Mouse (Mus musculus): ENCODE data around the gene Hoxa9. TPM values are rescaled to one million over a fixed set of nuclear protein-coding genes. Genes with fewer than 3 reads are reported as not detected.

Hoxa9 gene
- polyA plus RNA-seq, 1 experiment from 2014 or later: 0.11 TPM

DNA sequence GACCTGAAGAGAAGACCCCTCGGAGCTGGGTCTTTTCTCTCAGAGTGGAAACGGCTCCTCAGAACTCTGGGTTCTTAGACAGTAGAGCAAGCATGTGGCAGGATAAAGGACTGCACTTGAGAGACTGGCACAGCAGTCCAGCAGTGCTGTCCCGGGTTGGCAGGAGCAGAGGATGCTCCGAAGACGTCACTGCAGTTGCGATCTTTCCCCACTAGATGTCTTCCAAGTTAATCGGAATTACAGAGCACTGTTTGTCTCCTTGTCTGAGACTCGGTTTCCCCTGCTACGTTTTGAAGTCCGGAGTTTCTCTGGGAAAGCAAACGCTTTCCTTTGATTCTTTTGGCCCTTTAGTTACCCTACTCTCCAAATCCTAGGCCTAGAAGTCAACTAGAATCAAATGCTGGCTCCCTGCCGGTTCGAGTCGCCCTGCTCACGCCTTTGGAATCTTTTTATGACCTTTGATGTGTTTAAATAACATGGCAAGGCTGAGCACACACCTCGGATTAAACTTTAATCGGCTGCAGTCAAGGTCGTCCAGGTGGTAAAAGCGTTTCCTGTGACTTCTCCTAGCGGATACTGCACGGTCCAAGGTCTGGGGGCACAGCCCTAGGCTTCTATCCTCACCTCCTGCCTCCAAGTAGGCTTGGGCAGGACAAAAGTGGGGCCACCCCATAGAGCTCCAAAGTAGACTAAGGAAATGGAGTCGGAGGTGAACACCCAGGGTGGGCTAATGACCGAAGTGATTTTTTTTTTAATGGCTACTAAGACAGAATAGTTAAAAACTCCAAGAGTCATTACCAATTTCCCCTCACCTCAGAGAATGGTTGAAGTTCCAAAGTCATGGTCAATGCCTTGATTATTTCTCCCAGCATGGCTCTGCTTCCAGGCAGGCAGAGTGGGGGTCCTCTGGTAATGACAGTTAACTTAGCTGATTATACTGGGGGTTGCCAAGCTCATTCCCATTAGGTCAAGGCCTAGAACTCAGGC, 39.9 kb upstream of the Hoxa9 start:
- Histone ChIP-seq H3K36me3 (ENCODE audit: control insufficient read depth, insufficient read depth, low read length) (no peaks in the 10 kb centered on the region), H3K4me1 (ENCODE audit: control insufficient read depth in 2 of 2, insufficient read depth in 2 of 2, low read length in 2 of 2) (peaks cover 0 to 3% of the 10 kb centered on the region in 2 experiments; a peak in 1 of 4 replicates), H3K27ac (replicated peaks in 1 of 2; ENCODE audit: control insufficient read depth in 1 of 2, insufficient read depth in 1 of 2, low read depth in 2 of 2, low read length in 2 of 2) (no peak overlapping the region), H3K27me3 (ENCODE audit: control insufficient read depth, insufficient read depth, low read length) (peaks cover 98% of the 10 kb centered on the region), H3K4me3 (ENCODE audit: control insufficient read depth in 1 of 2, insufficient read depth in 1 of 2, low read depth in 1 of 2, low read length in 2 of 2) (no peak overlapping the region), H3K9ac (ENCODE audit: low read length) (no peak overlapping the region), H3K4me2 (ENCODE audit: low read length) (no peak overlapping the region), H3K9me3 (ENCODE audit: control insufficient read depth, low read length) (no peaks in the 10 kb centered on the region)
- ATAC-seq (ENCODE audit: insufficient number of reproducible peaks, insufficient read depth, low FRiP score, low read depth): no peak
- 8% methylated on average over 23 of the region's 23 CpGs for WGBS

DNA sequence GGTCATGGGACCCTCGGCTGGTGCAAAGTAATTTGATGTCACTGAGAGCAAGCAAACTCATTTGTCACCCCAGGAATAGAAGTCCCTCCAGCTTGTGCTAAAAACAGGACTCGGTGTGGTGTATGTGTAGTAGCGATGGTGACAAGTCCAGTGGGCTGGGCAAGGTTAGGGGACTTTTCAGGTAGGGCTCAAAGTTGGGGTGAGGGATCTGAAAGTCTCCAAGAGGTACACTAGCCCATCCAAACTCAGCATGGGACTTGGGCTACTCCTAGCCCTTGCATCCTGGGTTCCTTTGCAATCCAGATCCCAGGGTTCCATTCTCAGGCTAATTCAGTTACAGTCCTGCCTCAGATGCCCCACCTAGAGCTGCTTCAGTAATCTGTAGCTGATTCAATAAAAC, 37.9 kb upstream of the Hoxa9 start:
- no peak overlapping the region for H3K4me2 ChIP-seq (ENCODE audit: low read length)
- ATAC-seq (ENCODE audit: insufficient number of reproducible peaks, insufficient read depth, low FRiP score, low read depth): no peak
- no peaks in the 10 kb centered on the region for H3K36me3 ChIP-seq (ENCODE audit: control insufficient read depth, insufficient read depth, low read length)
- H3K9me3 ChIP-seq (ENCODE audit: control insufficient read depth, low read length): no peaks in the 10 kb centered on the region
- H3K4me3 ChIP-seq (ENCODE audit: control insufficient read depth in 1 of 2, insufficient read depth in 1 of 2, low read depth in 1 of 2, low read length in 2 of 2): no peak overlapping the region
- no peak overlapping the region for H3K27ac ChIP-seq (replicated peaks in 1 of 2; ENCODE audit: control insufficient read depth in 1 of 2, insufficient read depth in 1 of 2, low read depth in 2 of 2, low read length in 2 of 2)
- H3K9ac ChIP-seq (ENCODE audit: low read length): no peak overlapping the region
- WGBS: 4% methylated on average over 3 of the region's 3 CpGs
- H3K27me3 ChIP-seq (ENCODE audit: control insufficient read depth, insufficient read depth, low read length): peaks cover 99% of the 10 kb centered on the region
- H3K4me1 ChIP-seq (ENCODE audit: control insufficient read depth in 2 of 2, insufficient read depth in 2 of 2, low read length in 2 of 2): 0 out of 4 replicates have a peak, but pooled peaks cover 0 to under 1% of the 10 kb centered on the region in 2 experiments

DNA sequence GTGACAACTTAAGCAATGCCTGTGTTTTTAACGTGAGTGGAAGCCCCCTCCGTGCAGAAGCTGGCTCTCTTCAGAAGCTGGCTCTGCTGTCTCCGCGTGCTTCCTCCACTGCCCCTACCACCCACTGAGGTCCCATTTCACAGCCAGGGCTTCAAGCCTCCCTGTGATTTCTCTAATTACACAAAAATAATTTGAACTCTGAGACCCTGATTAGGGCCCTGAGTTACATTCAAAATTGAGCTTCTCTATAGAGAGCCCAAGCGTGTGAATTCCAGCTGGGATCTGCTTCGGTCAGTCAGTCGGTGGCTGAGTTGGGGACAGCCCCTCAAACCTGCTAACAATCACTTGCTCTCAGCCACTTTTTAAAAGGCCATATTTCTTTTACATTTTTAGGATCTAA, 37.5 kb upstream of the Hoxa9 start:
- Histone ChIP-seq H3K4me1 (ENCODE audit: control insufficient read depth in 2 of 2, insufficient read depth in 2 of 2, low read length in 2 of 2) (no peaks in the 10 kb centered on the region), H3K27ac (replicated peaks in 1 of 2; ENCODE audit: control insufficient read depth in 1 of 2, insufficient read depth in 1 of 2, low read depth in 2 of 2, low read length in 2 of 2) (no peak overlapping the region), H3K9me3 (ENCODE audit: control insufficient read depth, low read length) (no peaks in the 10 kb centered on the region), H3K4me3 (ENCODE audit: control insufficient read depth in 1 of 2, insufficient read depth in 1 of 2, low read depth in 1 of 2, low read length in 2 of 2) (no peak overlapping the region), H3K4me2 (ENCODE audit: low read length) (no peak overlapping the region), H3K27me3 (ENCODE audit: control insufficient read depth, insufficient read depth, low read length) (peaks cover 99% of the 10 kb centered on the region), H3K36me3 (ENCODE audit: control insufficient read depth, insufficient read depth, low read length) (no peaks in the 10 kb centered on the region), H3K9ac (ENCODE audit: low read length) (no peak overlapping the region)
- no peak for ATAC-seq (ENCODE audit: insufficient number of reproducible peaks, insufficient read depth, low FRiP score, low read depth)
- 9% methylated on average over 7 of the region's 7 CpGs for whole genome bisulfite sequencing

DNA sequence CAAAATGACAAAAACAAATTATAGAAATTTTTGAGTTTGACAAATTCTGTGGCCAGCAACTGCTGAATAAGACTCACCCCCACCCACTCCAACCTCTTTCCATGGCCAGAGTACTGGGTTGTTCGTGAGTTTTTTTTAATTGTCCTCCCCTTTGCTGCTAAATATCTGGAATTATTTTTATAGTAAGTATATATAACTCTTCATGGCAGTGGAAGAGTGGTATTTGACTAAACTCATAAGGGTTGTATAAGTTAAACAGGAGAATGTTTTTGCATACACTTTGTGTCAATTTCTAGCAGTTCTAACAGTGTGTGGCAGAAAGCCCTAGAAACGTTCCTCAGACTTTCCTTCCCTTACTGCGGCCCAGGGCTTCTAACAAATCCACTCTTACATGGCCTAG, 36.8 kb upstream of the Hoxa9 start:
- H3K9ac ChIP-seq (ENCODE audit: low read length): no peak overlapping the region
- no peak overlapping the region for H3K27ac ChIP-seq (replicated peaks in 1 of 2; ENCODE audit: control insufficient read depth in 1 of 2, insufficient read depth in 1 of 2, low read depth in 2 of 2, low read length in 2 of 2)
- H3K4me2 ChIP-seq (ENCODE audit: low read length): no peak overlapping the region
- no peak for ATAC-seq (ENCODE audit: insufficient number of reproducible peaks, insufficient read depth, low FRiP score, low read depth)
- no peak overlapping the region for H3K4me3 ChIP-seq (ENCODE audit: control insufficient read depth in 1 of 2, insufficient read depth in 1 of 2, low read depth in 1 of 2, low read length in 2 of 2)
- no peaks in the 10 kb centered on the region for H3K4me1 ChIP-seq (ENCODE audit: control insufficient read depth in 2 of 2, insufficient read depth in 2 of 2, low read length in 2 of 2)
- 9% methylated on average over 3 of the region's 3 CpGs for WGBS
- peaks cover 96% of the 10 kb centered on the region for H3K27me3 ChIP-seq (ENCODE audit: control insufficient read depth, insufficient read depth, low read length)
- no peaks in the 10 kb centered on the region for H3K9me3 ChIP-seq (ENCODE audit: control insufficient read depth, low read length)
- no peaks in the 10 kb centered on the region for H3K36me3 ChIP-seq (ENCODE audit: control insufficient read depth, insufficient read depth, low read length)

DNA sequence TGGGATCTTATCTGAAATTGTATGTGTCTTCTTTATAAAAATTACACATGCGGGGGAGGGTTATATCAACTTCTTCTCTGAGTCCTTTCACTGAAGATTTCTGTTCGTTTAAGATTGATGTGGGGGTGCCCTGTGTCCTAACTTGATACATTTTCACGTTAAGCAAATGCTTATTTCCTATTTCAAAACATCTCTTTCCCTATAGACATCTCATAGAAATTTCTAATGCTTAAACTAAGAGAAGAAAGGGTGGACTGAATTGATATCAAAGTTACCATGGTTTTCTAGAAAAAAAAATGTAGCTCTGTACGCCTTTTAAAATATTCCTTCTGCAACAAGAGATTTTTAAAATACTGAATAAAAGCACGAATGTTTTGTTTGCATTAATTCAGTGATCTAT, 36.3 kb upstream of the Hoxa9 start:
- no peaks in the 10 kb centered on the region for H3K36me3 ChIP-seq (ENCODE audit: control insufficient read depth, insufficient read depth, low read length)
- peaks cover 96% of the 10 kb centered on the region for H3K27me3 ChIP-seq (ENCODE audit: control insufficient read depth, insufficient read depth, low read length)
- H3K9ac ChIP-seq (ENCODE audit: low read length): no peak overlapping the region
- no peak overlapping the region for H3K27ac ChIP-seq (replicated peaks in 1 of 2; ENCODE audit: control insufficient read depth in 1 of 2, insufficient read depth in 1 of 2, low read depth in 2 of 2, low read length in 2 of 2)
- no peak for ATAC-seq (ENCODE audit: insufficient number of reproducible peaks, insufficient read depth, low FRiP score, low read depth)
- no peak overlapping the region for H3K4me2 ChIP-seq (ENCODE audit: low read length)
- H3K4me3 ChIP-seq (ENCODE audit: control insufficient read depth in 1 of 2, insufficient read depth in 1 of 2, low read depth in 1 of 2, low read length in 2 of 2): no peak overlapping the region
- no peaks in the 10 kb centered on the region for H3K9me3 ChIP-seq (ENCODE audit: control insufficient read depth, low read length)
- H3K4me1 ChIP-seq (ENCODE audit: control insufficient read depth in 2 of 2, insufficient read depth in 2 of 2, low read length in 2 of 2): no peaks in the 10 kb centered on the region
- WGBS: 23% methylated on average over 5 of the region's 5 CpGs

DNA sequence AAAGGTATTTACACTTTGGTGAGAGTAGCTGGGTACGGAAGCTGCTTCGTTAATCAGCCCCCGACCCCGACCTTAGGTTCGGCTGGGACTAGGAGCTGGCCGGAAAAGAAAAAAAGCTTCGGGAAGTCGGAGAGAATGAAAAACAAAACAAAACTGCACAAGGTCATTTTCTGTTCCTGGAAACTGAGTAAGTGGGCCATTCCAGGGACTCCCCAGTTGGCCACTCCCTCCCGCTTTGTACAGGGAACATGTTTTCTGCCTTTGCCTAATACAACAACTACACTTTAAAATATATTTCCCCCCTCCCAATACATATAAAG, 35.7 kb upstream of the Hoxa9 start:
- Histone ChIP-seq H3K9me3 (ENCODE audit: control insufficient read depth, low read length) (no peaks in the 10 kb centered on the region), H3K4me1 (ENCODE audit: control insufficient read depth in 2 of 2, insufficient read depth in 2 of 2, low read length in 2 of 2) (no peaks in the 10 kb centered on the region), H3K27me3 (ENCODE audit: control insufficient read depth, insufficient read depth, low read length) (peaks cover 97% of the 10 kb centered on the region), H3K4me3 (ENCODE audit: control insufficient read depth in 1 of 2, insufficient read depth in 1 of 2, low read depth in 1 of 2, low read length in 2 of 2) (no peak overlapping the region), H3K36me3 (ENCODE audit: control insufficient read depth, insufficient read depth, low read length) (no peaks in the 10 kb centered on the region), H3K9ac (ENCODE audit: low read length) (no peak overlapping the region), H3K27ac (replicated peaks in 1 of 2; ENCODE audit: control insufficient read depth in 1 of 2, insufficient read depth in 1 of 2, low read depth in 2 of 2, low read length in 2 of 2) (no peak overlapping the region), H3K4me2 (ENCODE audit: low read length) (no peak overlapping the region)
- ATAC-seq (ENCODE audit: insufficient number of reproducible peaks, insufficient read depth, low FRiP score, low read depth): no peak
- 1% methylated on average over 9 of the region's 9 CpGs for WGBS

DNA sequence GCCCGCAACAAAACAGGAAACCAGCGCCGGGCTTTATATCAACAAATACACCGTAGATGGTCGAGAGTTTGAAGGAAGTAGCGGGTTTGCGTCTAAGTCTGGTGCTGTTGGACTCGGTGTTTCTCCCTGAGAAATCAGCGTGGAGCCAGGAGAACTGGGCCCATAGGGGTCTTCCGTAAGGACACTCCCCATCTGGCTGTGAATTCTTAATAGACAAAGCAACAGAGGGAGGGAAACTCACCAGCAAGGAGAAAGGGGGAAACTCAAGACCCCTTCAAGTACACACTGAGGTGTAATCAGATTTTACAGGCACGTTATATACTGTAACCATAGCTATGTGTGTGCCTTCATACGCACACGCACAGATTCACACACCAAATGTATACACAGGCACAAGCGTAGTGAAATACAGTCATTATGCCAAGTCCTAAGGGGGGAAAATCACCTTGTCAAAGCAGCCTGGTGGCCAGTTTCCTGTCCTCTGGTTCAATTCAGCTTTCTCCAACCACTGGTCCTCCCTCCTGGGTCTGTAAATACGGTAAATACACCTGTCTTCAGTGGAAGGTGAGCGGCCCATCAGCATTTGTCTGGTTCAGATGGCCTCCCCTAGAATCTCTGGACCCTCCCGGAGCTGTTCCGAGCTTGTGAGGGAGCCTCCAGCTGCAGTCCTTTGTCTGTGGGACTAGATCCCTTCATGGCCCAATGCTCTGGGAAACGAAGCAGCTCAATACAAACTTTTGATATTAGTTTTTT, 35.2 kb upstream of the Hoxa9 start:
- no peak overlapping the region for H3K4me3 ChIP-seq (ENCODE audit: control insufficient read depth in 1 of 2, insufficient read depth in 1 of 2, low read depth in 1 of 2, low read length in 2 of 2)
- H3K27ac ChIP-seq (replicated peaks in 1 of 2; ENCODE audit: control insufficient read depth in 1 of 2, insufficient read depth in 1 of 2, low read depth in 2 of 2, low read length in 2 of 2): no peak overlapping the region
- ATAC-seq (ENCODE audit: insufficient number of reproducible peaks, insufficient read depth, low FRiP score, low read depth): no peak
- H3K4me2 ChIP-seq (ENCODE audit: low read length): no peak overlapping the region
- H3K9ac ChIP-seq (ENCODE audit: low read length): no peak overlapping the region
- peaks cover 97% of the 10 kb centered on the region for H3K27me3 ChIP-seq (ENCODE audit: control insufficient read depth, insufficient read depth, low read length)
- H3K4me1 ChIP-seq (ENCODE audit: control insufficient read depth in 2 of 2, insufficient read depth in 2 of 2, low read length in 2 of 2): peaks cover 0 to under 1% of the 10 kb centered on the region in 2 experiments; a peak in 1 of 4 replicates
- no peaks in the 10 kb centered on the region for H3K9me3 ChIP-seq (ENCODE audit: control insufficient read depth, low read length)
- no peaks in the 10 kb centered on the region for H3K36me3 ChIP-seq (ENCODE audit: control insufficient read depth, insufficient read depth, low read length)
- WGBS: 2% methylated on average over 19 of the region's 19 CpGs

All from heart, embryonic 14.5 days (tissue).